Mouse (Mus musculus) testis, adult 2 months (tissue): ENCODE measurements around the gene Mpped1.

Source experiments
- CTCF ChIP-seq: fragments of 200-500 bp; IDR thresholded peaks from 2 replicates; pipeline ENCODE4 v1.5.1; 2012; ENCODE audit warnings: low read depth, mild to moderate bottlenecking, inconsistent platforms, low read length, moderate library complexity; ENCODE audit not compliant: control insufficient read depth, insufficient read depth, insufficient replicate concordance
- POLR2A ChIP-seq: fragments of 200-500 bp; IDR thresholded peaks from 2 replicates; pipeline ENCODE4 v1.6.1; 2012; ENCODE audit warnings: low read depth, mild to moderate bottlenecking, inconsistent platforms, low read length, moderate library complexity; ENCODE audit not compliant: control insufficient read depth

DNA sequence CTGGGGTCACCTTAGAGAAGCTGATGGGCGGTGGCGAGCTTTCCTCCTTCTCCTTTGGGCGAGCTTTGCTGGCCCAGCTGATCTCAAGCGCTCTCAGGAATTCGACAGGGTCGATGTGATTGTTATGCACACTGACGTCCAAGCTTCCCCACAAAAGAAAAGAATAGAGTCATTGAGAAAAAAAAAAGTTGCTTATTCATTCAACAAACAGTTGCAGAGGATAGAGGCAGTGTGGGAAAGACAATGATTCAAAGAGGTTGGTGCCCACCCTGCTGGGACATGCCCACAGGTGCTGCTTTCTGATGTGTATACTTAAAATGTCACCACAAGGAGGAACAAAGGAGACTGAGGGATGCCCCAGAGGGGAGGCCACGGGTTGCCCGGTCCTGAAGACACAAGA, 116.7 kb downstream of the Mpped1 start:
- TF ChIP-seq CTCF (no peak), POLR2A (no peak)
